Mouse (Mus musculus) embryonic fibroblast, embryonic 13.5 days (primary cell): ENCODE data around the gene Adgrb3. TPM values are rescaled to one million over a fixed set of nuclear protein-coding genes. Genes with fewer than 3 reads are reported as not detected.

Experiments
- H3K27ac ChIP-seq: 2 replicates; pipeline ENCODE4 v1.5.1; 2012; ENCODE audit warnings: low read length, control low read depth, inconsistent platforms; ENCODE audit not compliant: insufficient read depth
- H3K4me1 ChIP-seq: 2 replicates; pipeline ENCODE4 v1.6.1; 2011; ENCODE audit warnings: low read length; ENCODE audit not compliant: control insufficient read depth, insufficient read depth
- H3K4me3 ChIP-seq: 2 replicates; pipeline ENCODE4 v1.5.1; 2011; ENCODE audit warnings: mild to moderate bottlenecking, control low read depth, low read length; ENCODE audit not compliant: insufficient read depth
- CTCF ChIP-seq: IDR thresholded peaks from 2 replicates; pipeline ENCODE4 v1.5.1; 2011; ENCODE audit warnings: mild to moderate bottlenecking, control low read depth, low read length, moderate library complexity, borderline replicate concordance; ENCODE audit not compliant: insufficient read depth
- POLR2A ChIP-seq: IDR thresholded peaks from 2 replicates; pipeline ENCODE4 v1.6.1; 2011; ENCODE audit warnings: low read depth, mild to moderate bottlenecking, control low read depth, low read length, moderate library complexity
- polyA plus RNA-seq: library from polyadenylated mRNA; stranded (reverse); fragments of >200 nt; gene quantifications from 2 replicates; pipeline ENCODE4 v1.2.4, GENCODE M21; 2011; ENCODE audit warnings: low read depth; ENCODE audit not compliant: missing spikeins, insufficient read length

The Adgrb3 gene
- polyA plus RNA-seq, 1 experiment, result not detected

- TF ChIP-seq CTCF (no peak), POLR2A (no peak)
- no peak overlapping the region for H3K4me3 ChIP-seq
- no peaks in the 10 kb centered on the region for H3K4me1 ChIP-seq
- H3K27ac ChIP-seq, result no peak overlapping the region
Measured at GRCm38 (mm10) chr1:25178347-25179130, 651.0 kb downstream of the Adgrb3 start.

- TF ChIP-seq CTCF (no peak), POLR2A (no peak)
- H3K4me3 ChIP-seq, result no peak overlapping the region
- H3K27ac ChIP-seq, result no peak overlapping the region
- no peaks in the 10 kb centered on the region for H3K4me1 ChIP-seq
Measured at GRCm38 (mm10) chr1:25167120-25167519, 662.4 kb downstream of the Adgrb3 start.

- Histone ChIP-seq H3K4me3 (no peak overlapping the region), H3K27ac (no peak overlapping the region), H3K4me1 (no peaks in the 10 kb centered on the region)
- TF ChIP-seq POLR2A, result no peak
- TF ChIP-seq CTCF, result no peak
Measured at GRCm38 (mm10) chr1:25166036-25166796, 663.3 kb downstream of the Adgrb3 start.

GRCm38 (mm10) chr1:25163561-25163960 is 665.9 kb downstream of the Adgrb3 start:
- Histone ChIP-seq H3K27ac (no peak overlapping the region), H3K4me1 (no peaks in the 10 kb centered on the region), H3K4me3 (no peak overlapping the region)
- no peak for TF ChIP-seq POLR2A
- no peak for TF ChIP-seq CTCF

- no peak overlapping the region for H3K27ac ChIP-seq
- TF ChIP-seq CTCF (no peak), POLR2A (no peak)
- H3K4me1 ChIP-seq, result no peaks in the 10 kb centered on the region
- H3K4me3 ChIP-seq, result no peak overlapping the region
Measured at GRCm38 (mm10) chr1:25146206-25146605, 683.3 kb downstream of the Adgrb3 start.

- H3K27ac ChIP-seq, result no peak overlapping the region
- no peaks in the 10 kb centered on the region for H3K4me1 ChIP-seq
- no peak overlapping the region for H3K4me3 ChIP-seq
- TF ChIP-seq CTCF (no peak), POLR2A (no peak)
Measured at GRCm38 (mm10) chr1:25132150-25132824, 697.2 kb downstream of the Adgrb3 start.

GRCm38 (mm10) chr1:25115512-25115911 is 714.0 kb downstream of the Adgrb3 start:
- Histone ChIP-seq H3K4me3 (no peak overlapping the region), H3K27ac (no peak overlapping the region), H3K4me1 (no peaks in the 10 kb centered on the region)
- TF ChIP-seq CTCF (no peak), POLR2A (no peak)

- H3K27ac ChIP-seq, result no peak overlapping the region
- H3K4me1 ChIP-seq, result no peaks in the 10 kb centered on the region
- H3K4me3 ChIP-seq, result no peak overlapping the region
- no peak for TF ChIP-seq POLR2A
- TF ChIP-seq CTCF, result no peak
Measured at GRCm38 (mm10) chr1:25107500-25108101, 721.9 kb downstream of the Adgrb3 start.

- no peak overlapping the region for H3K27ac ChIP-seq
- H3K4me3 ChIP-seq, result no peak overlapping the region
- H3K4me1 ChIP-seq, result no peaks in the 10 kb centered on the region
- TF ChIP-seq CTCF, result no peak
- no peak for TF ChIP-seq POLR2A
Measured at GRCm38 (mm10) chr1:25106679-25107078, 722.8 kb downstream of the Adgrb3 start.
